Mouse (Mus musculus): ENCODE results near the gene Ubap2.

Gene Ubap2

GRCm38 (mm10) chr4:41274980-41275850, at the start of gene Ubap2:
Ubap2 (minus strand) TSS chr4:41275144.
- in situ Hi-C loops (cut with MboI; ENCODE audit: unreplicated experiment in 2 of 2) = loop anchor here (5.0 to 10.0 kb wide), 3 partner anchors 153 to 1000 kb away; partner anchors contain the start of genes Ndufb6 (in 1 of the 2) and Nol6 (in 1 of the 2)

- in situ Hi-C loops (cut with MboI; ENCODE audit: unreplicated experiment in 2 of 2) = no loop called here
Measured at GRCm38 (mm10) chr4:41320971-41321370, 46.0 kb upstream of the Ubap2 start.

GRCm38 (mm10) chr4:41318267-41318666, 43.3 kb upstream of the Ubap2 start:
- in situ Hi-C loops (cut with MboI; ENCODE audit: unreplicated experiment in 2 of 2) = no loop called here

GRCm38 (mm10) chr4:41315173-41315572, 40.2 kb upstream of the Ubap2 start:
- in situ Hi-C loops (cut with MboI; ENCODE audit: unreplicated experiment in 2 of 2) = no loop called here

GRCm38 (mm10) chr4:41314141-41315129, 39.5 kb upstream of the Ubap2 start, which contains the start of gene Dcaf12:
Dcaf12 (minus strand) TSS chr4:41314889.
- in situ Hi-C loops (cut with MboI; ENCODE audit: unreplicated experiment in 2 of 2) = no loop called here

GRCm38 (mm10) chr4:41313722-41314121, 38.8 kb upstream of the Ubap2 start:
- in situ Hi-C loops (cut with MboI; ENCODE audit: unreplicated experiment in 2 of 2) = no loop called here

GRCm38 (mm10) chr4:41310567-41311563, 35.9 kb upstream of the Ubap2 start:
- in situ Hi-C loops (cut with MboI; ENCODE audit: unreplicated experiment in 2 of 2) = no loop called here

GRCm38 (mm10) chr4:41307406-41307805, 32.5 kb upstream of the Ubap2 start:
- in situ Hi-C loops (cut with MboI; ENCODE audit: unreplicated experiment in 2 of 2) = no loop called here

- in situ Hi-C loops (cut with MboI; ENCODE audit: unreplicated experiment in 2 of 2) = loop anchor here (5.0 kb wide), 2 partner anchors 43 to 83 kb away; partner anchors contain the start of gene Ubap1 (in 1 of the 2)
Measured at GRCm38 (mm10) chr4:41304302-41304701, 29.4 kb upstream of the Ubap2 start.

GRCm38 (mm10) chr4:41303671-41304070, 28.7 kb upstream of the Ubap2 start:
- in situ Hi-C loops (cut with MboI; ENCODE audit: unreplicated experiment in 2 of 2) = loop anchor here (5.0 kb wide), 2 partner anchors 44 to 84 kb away; partner anchors contain the start of gene Ubap1 (in 1 of the 2)

GRCm38 (mm10) chr4:41298976-41299375, 24.0 kb upstream of the Ubap2 start:
- in situ Hi-C loops (cut with MboI; ENCODE audit: unreplicated experiment in 2 of 2) = no loop called here

GRCm38 (mm10) chr4:41295960-41296359, 21.0 kb upstream of the Ubap2 start:
- in situ Hi-C loops (cut with MboI; ENCODE audit: unreplicated experiment in 2 of 2) = no loop called here

- in situ Hi-C loops (cut with MboI; ENCODE audit: unreplicated experiment in 2 of 2) = no loop called here
Measured at GRCm38 (mm10) chr4:41295507-41295906, 20.6 kb upstream of the Ubap2 start.

- in situ Hi-C loops (cut with MboI; ENCODE audit: unreplicated experiment in 2 of 2) = no loop called here
Measured at GRCm38 (mm10) chr4:41293907-41294306, 19.0 kb upstream of the Ubap2 start.

GRCm38 (mm10) chr4:41289802-41290201, 14.9 kb upstream of the Ubap2 start:
- in situ Hi-C loops (cut with MboI; ENCODE audit: unreplicated experiment in 2 of 2) = loop anchor here (5.0 kb wide), 2 partner anchors 42 to 238 kb away; no protein-coding TSS in a partner anchor

GRCm38 (mm10) chr4:41286420-41286819, 11.5 kb upstream of the Ubap2 start:
- in situ Hi-C loops (cut with MboI; ENCODE audit: unreplicated experiment in 2 of 2) = loop anchor here (5.0 kb wide), 2 partner anchors 46 to 234 kb away; no protein-coding TSS in a partner anchor

- in situ Hi-C loops (cut with MboI; ENCODE audit: unreplicated experiment in 2 of 2) = no loop called here
Measured at GRCm38 (mm10) chr4:41284087-41284486, 9.1 kb upstream of the Ubap2 start.

- in situ Hi-C loops (cut with MboI; ENCODE audit: unreplicated experiment in 2 of 2) = loop anchor here (5.0 to 10.0 kb wide), 2 partner anchors 159 to 1001 kb away; partner anchors contain the start of gene Ndufb6 (in 1 of the 2)
Measured at GRCm38 (mm10) chr4:41275927-41276326, 983 bp upstream of the Ubap2 start.

GRCm38 (mm10) chr4:41274377-41274979, 466 bp downstream of the Ubap2 start:
- in situ Hi-C loops (cut with MboI; ENCODE audit: unreplicated experiment in 2 of 2) = loop anchor here in 1 of 2 experiments (5.0 to 10.0 kb wide), 2 partner anchors 152 to 1000 kb away; partner anchors contain the start of genes Ndufb6 and Nol6
